Mouse (Mus musculus): ENCODE results near the gene Klhl5. TPM values are rescaled to one million over a fixed set of nuclear protein-coding genes. Genes with fewer than 3 reads are reported as not detected.

The Klhl5 gene
- 16.4 and 17.3 TPM in 2 replicates for polyA plus RNA-seq (2015; fragmentation: Nextera tagmentation; extraction: Ambion mirVana)

GRCm38 (mm10) chr5:65106876-65107772 is at the start of gene Klhl5:
Gene Klhl5, plus strand, starts transcription at chr5:65107539.

GRCm38 (mm10) chr5:65091921-65092320 is 15.4 kb upstream of the Klhl5 start, which contains the start of gene Tmem156:
Gene Tmem156, minus strand, starts transcription at chr5:65092132.

GRCm38 (mm10) chr5:65199346-65200128 is 92.2 kb downstream of the Klhl5 start, which contains the start of gene Wdr19:
Gene Wdr19, plus strand, starts transcription at chr5:65199696.

Other genes starting within 250 kb of the Klhl5 start
- 0.79 and 1.4 TPM in 2 replicates for gene Tlr1, start 174.0 kb upstream of the Klhl5 start, polyA plus RNA-seq (2015; fragmentation: Nextera tagmentation; extraction: Ambion mirVana)
- 0.88 and 0.91 TPM in 2 replicates for gene Tlr6, start 147.4 kb upstream of the Klhl5 start, polyA plus RNA-seq (2015; fragmentation: Nextera tagmentation; extraction: Ambion mirVana)
- 52.8 and 69.0 TPM in 2 replicates for gene Fam114a1, start 137.5 kb upstream of the Klhl5 start, polyA plus RNA-seq (2015; fragmentation: Nextera tagmentation; extraction: Ambion mirVana)
- gene Tmem156, start 15.4 kb upstream of the Klhl5 start, polyA plus RNA-seq (2015; fragmentation: Nextera tagmentation; extraction: Ambion mirVana): 0.43 and 0.59 TPM in 2 replicates
- 3.1 and 3.6 TPM in 2 replicates for gene Wdr19, start 92.2 kb downstream of the Klhl5 start, polyA plus RNA-seq (2015; fragmentation: Nextera tagmentation; extraction: Ambion mirVana)
- gene Rfc1, start 228.1 kb downstream of the Klhl5 start, polyA plus RNA-seq (2015; fragmentation: Nextera tagmentation; extraction: Ambion mirVana): 32.7 and 45.0 TPM in 2 replicates
- not detected in 2 replicates for gene Klb, start 240.8 kb downstream of the Klhl5 start, polyA plus RNA-seq (2015; fragmentation: Nextera tagmentation; extraction: Ambion mirVana)